Mouse (Mus musculus) liver, embryonic 12.5 days (tissue): ENCODE data around the gene Zc3h12c. TPM values are rescaled to one million over a fixed set of nuclear protein-coding genes. Genes with fewer than 3 reads are reported as not detected.

ENCODE experiments used
- ATAC-seq: fragments of 200-750 bp; cut with Nextera tagmentation; 2 replicates; pipeline ENCODE4 v1.8.0; 2017; ENCODE audit warnings: moderate number of reproducible peaks, mild to moderate bottlenecking, moderate library complexity
- H3K27ac ChIP-seq: fragments of 300-500 bp; sonication (generic); 2 replicates; pipeline ENCODE4 v1.5.1; 2016; ENCODE audit warnings: mild to moderate bottlenecking
- H3K27me3 ChIP-seq: fragments of 300-500 bp; sonication (generic); replicated peaks from 2 replicates; pipeline ENCODE4 v1.6.1; 2016; ENCODE audit warnings: mild to moderate bottlenecking, moderate library complexity
- H3K36me3 ChIP-seq: fragments of 300-500 bp; sonication (generic); 2 replicates; pipeline ENCODE4 v1.6.1; 2016; ENCODE audit warnings: mild to moderate bottlenecking, moderate library complexity
- H3K4me1 ChIP-seq: fragments of 300-500 bp; sonication (generic); 2 replicates; pipeline ENCODE4 v1.6.1; 2016
- H3K4me2 ChIP-seq: fragments of 300-500 bp; sonication (generic); 2 replicates; pipeline ENCODE4 v1.6.1; 2016; ENCODE audit warnings: mild to moderate bottlenecking, moderate library complexity
- H3K4me3 ChIP-seq: fragments of 300-500 bp; sonication (generic); 2 replicates; pipeline ENCODE4 v1.5.1; 2016; ENCODE audit warnings: mild to moderate bottlenecking, moderate library complexity
- H3K9ac ChIP-seq: fragments of 300-500 bp; sonication (generic); 2 replicates; pipeline ENCODE4 v1.6.1; 2016; ENCODE audit warnings: mild to moderate bottlenecking, moderate library complexity
- H3K9me3 ChIP-seq: fragments of 300-500 bp; sonication (generic); replicated peaks from 2 replicates; pipeline ENCODE4 v1.6.1; 2016; ENCODE audit warnings: mild to moderate bottlenecking, moderate library complexity
- WGBS: fragments of 180-500 bp; shearing (Covaris S2); methylation state at CpG from one replicate; pipeline ENCODE4 v1.1.7; 2016; ENCODE audit not compliant: insufficient replicate concordance; 5-methylcytosine and 5-hydroxymethylcytosine counted together
- polyA plus RNA-seq: library from polyadenylated mRNA; unstranded; fragments of >200 nt; fragmentation: Nextera tagmentation; extraction: Ambion mirVana; gene quantifications from 2 replicates; pipeline ENCODE4 v1.2.1, GENCODE M21; 2016

Gene Zc3h12c
- polyA plus RNA-seq, result 0.73 and 0.74 TPM in 2 replicates

DNA sequence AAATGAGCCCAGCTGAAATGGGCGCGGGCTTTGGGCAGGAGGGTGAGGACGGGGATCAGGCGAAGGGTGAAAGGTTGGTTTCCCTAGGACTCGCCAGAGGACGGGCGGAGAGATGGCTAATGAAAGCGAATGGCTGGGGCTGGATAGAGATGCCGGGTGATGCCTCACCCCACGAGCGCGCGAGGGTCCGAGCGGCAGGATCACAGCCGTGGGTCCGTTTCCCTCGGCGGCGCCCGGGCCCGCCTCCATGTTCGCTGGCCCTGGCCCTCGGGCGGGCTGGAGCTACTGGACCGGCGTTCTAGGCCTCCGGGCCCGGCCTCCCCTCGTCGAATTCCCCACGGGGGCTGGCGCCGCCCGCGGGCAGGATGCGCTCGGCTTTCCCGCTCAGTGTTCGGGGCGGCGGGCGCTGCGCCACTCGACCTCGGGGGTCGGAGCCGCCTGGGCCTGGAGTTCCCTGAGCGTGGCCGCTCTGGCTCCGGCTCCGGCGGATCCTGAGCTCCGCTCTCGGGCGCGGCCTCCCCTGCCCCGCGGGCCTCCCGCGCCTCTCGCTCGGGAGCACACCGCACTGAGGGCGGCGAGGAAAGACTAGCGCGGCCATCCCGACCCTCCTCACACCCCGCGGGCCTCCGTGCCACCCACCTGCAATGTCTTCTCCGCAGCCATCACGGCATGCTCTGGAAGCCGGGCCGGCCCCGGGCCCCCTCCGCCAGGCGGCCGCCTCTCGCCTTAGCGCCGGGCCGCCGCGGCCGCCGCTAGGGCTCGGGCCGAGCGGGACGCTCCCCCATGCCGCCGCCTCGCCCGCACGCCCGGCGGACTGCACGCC, at the start of gene Zc3h12c:
TSS of gene Zc3h12c (minus strand) at position 710 of the 823 bp plus-strand sequence.
- Histone ChIP-seq H3K9me3 (no peaks in the 10 kb centered on the region), H3K36me3 (no peaks in the 10 kb centered on the region), H3K4me1 (peaks cover 30% of the 10 kb centered on the region), H3K27ac (peak within 1 kb of the TSS; percentile 67), H3K4me2 (peak within 1 kb of the TSS; percentile 96), H3K9ac (peak within 1 kb of the TSS; percentile 78), H3K27me3 (peaks cover 45% of the 10 kb centered on the region), H3K4me3 (peak within 1 kb of the TSS; percentile 72)
- ATAC-seq, result peak; percentile 79
- under 1% methylated on average over 87 of the region's 100 CpGs for WGBS

DNA sequence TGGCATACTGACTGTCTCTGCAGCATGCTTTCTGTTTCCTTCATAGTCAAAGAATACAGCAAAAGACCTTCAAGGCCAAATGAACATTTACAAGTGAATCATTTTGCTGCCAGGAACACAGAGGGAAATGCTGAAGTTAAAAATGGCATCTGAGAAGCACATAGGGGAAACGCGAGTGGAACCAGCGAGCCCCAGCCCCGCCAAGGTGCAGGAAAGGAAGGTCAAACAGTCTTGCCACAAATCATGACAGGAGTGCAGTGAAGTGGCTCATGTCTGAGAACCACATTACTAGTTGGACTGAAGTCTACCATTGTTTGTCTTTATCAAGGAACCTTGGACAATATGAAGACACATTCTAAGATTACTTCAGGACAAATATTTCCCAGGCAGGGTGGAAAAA, 49.3 kb upstream of the Zc3h12c start:
- Histone ChIP-seq H3K9ac (no peak overlapping the region), H3K36me3 (no peaks in the 10 kb centered on the region), H3K27ac (no peak overlapping the region), H3K27me3 (no peaks in the 10 kb centered on the region), H3K4me3 (no peak overlapping the region), H3K4me1 (no peaks in the 10 kb centered on the region), H3K9me3 (no peaks in the 10 kb centered on the region), H3K4me2 (no peak overlapping the region)
- WGBS, result 19% methylated on average over 4 of the region's 4 CpGs
- no peak for ATAC-seq

- no peaks in the 10 kb centered on the region for H3K27me3 ChIP-seq
- H3K4me3 ChIP-seq, result no peak overlapping the region
- H3K9ac ChIP-seq, result no peak overlapping the region
- H3K27ac ChIP-seq, result no peak overlapping the region
- H3K4me1 ChIP-seq, result no peaks in the 10 kb centered on the region
- H3K4me2 ChIP-seq, result no peak overlapping the region
- H3K9me3 ChIP-seq, result no peaks in the 10 kb centered on the region
- 75% methylated on average over 3 of the region's 3 CpGs for WGBS
- ATAC-seq, result no peak
- H3K36me3 ChIP-seq, result no peaks in the 10 kb centered on the region
Measured at GRCm38 (mm10) chr9:52215291-52215690, 46.9 kb upstream of the Zc3h12c start.

GRCm38 (mm10) chr9:52212416-52212815, 44.0 kb upstream of the Zc3h12c start:
- ATAC-seq, result no peak
- Histone ChIP-seq H3K27me3 (no peaks in the 10 kb centered on the region), H3K27ac (no peak overlapping the region), H3K9me3 (no peaks in the 10 kb centered on the region), H3K4me2 (no peak overlapping the region), H3K4me3 (no peak overlapping the region), H3K4me1 (no peaks in the 10 kb centered on the region), H3K9ac (no peak overlapping the region), H3K36me3 (no peaks in the 10 kb centered on the region)
- WGBS, result 70% methylated on average over 6 of the region's 6 CpGs

GRCm38 (mm10) chr9:52208510-52209030, 40.2 kb upstream of the Zc3h12c start:
- H3K4me2 ChIP-seq, result no peak overlapping the region
- no peaks in the 10 kb centered on the region for H3K9me3 ChIP-seq
- H3K36me3 ChIP-seq, result no peaks in the 10 kb centered on the region
- WGBS, result 52% methylated on average over 3 of the region's 3 CpGs
- H3K27ac ChIP-seq, result no peak overlapping the region
- no peak overlapping the region for H3K9ac ChIP-seq
- no peaks in the 10 kb centered on the region for H3K27me3 ChIP-seq
- H3K4me3 ChIP-seq, result no peak overlapping the region
- no peak for ATAC-seq
- no peaks in the 10 kb centered on the region for H3K4me1 ChIP-seq

DNA sequence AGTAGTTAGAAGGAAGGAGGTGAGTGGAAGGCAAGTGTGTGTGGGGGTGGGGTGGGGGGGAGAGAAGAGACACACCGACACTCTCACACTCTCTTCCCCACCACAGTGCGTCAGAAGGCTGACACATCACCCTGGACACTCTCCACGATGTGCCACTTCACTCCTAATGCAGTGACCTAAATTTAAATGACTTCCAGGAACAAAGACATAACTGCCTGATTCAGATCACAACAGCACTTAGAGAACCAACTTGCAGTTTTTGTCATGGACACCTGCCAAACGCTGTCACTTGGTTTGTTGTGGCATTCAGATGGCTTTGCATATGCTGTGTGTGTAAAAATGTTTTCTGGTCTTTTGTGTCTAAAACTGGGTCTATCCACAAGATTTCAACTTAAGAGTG, 34.8 kb upstream of the Zc3h12c start:
- Histone ChIP-seq H3K27me3 (no peaks in the 10 kb centered on the region), H3K27ac (no peak overlapping the region), H3K9ac (no peak overlapping the region), H3K36me3 (no peaks in the 10 kb centered on the region), H3K4me2 (no peak overlapping the region), H3K9me3 (no peaks in the 10 kb centered on the region), H3K4me3 (no peak overlapping the region), H3K4me1 (no peaks in the 10 kb centered on the region)
- no peak for ATAC-seq
- whole genome bisulfite sequencing, result 82% methylated on average over 4 of the region's 4 CpGs

DNA sequence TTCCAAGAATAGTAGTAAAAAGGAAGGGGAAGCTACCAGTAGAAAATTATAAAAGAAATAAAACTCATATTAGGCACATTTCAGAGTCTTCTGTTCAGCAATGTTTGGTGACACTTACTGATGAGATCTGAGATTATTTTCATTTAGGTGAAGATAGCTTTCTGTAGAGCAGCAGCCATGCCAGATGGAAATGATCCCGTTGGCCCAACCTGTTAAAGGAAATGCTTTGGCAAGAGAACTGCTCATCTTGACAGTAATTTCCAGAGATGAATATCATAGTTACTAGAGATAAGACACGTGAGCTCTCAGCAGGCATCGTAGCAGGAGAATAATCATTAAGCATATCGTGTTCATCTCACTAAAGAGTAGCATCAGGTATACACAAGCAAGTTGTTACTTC, 31.9 kb upstream of the Zc3h12c start:
- WGBS, result 69% methylated on average over 4 of the region's 4 CpGs
- no peaks in the 10 kb centered on the region for H3K9me3 ChIP-seq
- no peaks in the 10 kb centered on the region for H3K27me3 ChIP-seq
- no peak overlapping the region for H3K9ac ChIP-seq
- no peaks in the 10 kb centered on the region for H3K4me1 ChIP-seq
- ATAC-seq, result no peak
- no peaks in the 10 kb centered on the region for H3K36me3 ChIP-seq
- H3K4me2 ChIP-seq, result no peak overlapping the region
- H3K4me3 ChIP-seq, result no peak overlapping the region
- H3K27ac ChIP-seq, result no peak overlapping the region

GRCm38 (mm10) chr9:52195853-52196252, 27.5 kb upstream of the Zc3h12c start:
- no peaks in the 10 kb centered on the region for H3K27me3 ChIP-seq
- ATAC-seq, result no peak
- H3K27ac ChIP-seq, result no peak overlapping the region
- WGBS, result 67% methylated on average over 3 of the region's 3 CpGs
- H3K36me3 ChIP-seq, result no peaks in the 10 kb centered on the region
- H3K4me1 ChIP-seq, result 0 out of 2 replicates have a peak, but pooled peaks cover 4% of the 10 kb centered on the region
- no peak overlapping the region for H3K4me3 ChIP-seq
- no peaks in the 10 kb centered on the region for H3K9me3 ChIP-seq
- no peak overlapping the region for H3K4me2 ChIP-seq
- H3K9ac ChIP-seq, result no peak overlapping the region

DNA sequence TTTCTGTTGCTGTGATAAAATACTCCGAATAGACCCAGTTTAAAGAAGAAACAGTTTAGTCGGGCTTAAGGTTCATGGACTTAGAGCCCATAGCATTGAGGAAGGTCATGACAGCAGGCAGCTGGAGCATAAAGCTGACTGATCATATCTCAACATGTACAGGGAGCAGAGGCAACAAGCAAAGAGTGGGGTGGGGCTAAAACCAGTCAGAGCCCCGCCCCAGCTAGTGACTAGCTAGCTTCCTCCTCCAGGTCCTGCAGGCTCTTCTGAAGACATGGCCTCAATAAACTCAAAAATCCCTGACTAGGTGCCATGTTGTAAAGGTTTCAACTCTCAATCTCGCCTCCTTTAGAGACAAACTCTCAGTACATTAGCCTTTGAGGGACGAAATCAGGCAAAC, 25.5 kb upstream of the Zc3h12c start:
- Histone ChIP-seq H3K27ac (no peak overlapping the region), H3K9me3 (no peaks in the 10 kb centered on the region), H3K9ac (no peak overlapping the region), H3K27me3 (no peaks in the 10 kb centered on the region), H3K4me1 (0 out of 2 replicates have a peak, but pooled peaks cover 4% of the 10 kb centered on the region), H3K4me2 (no peak overlapping the region), H3K4me3 (no peak overlapping the region), H3K36me3 (no peaks in the 10 kb centered on the region)
- WGBS, result 55% methylated on average over 5 of the region's 5 CpGs
- peak; percentile 86 for ATAC-seq

GRCm38 (mm10) chr9:52190907-52191306, 22.5 kb upstream of the Zc3h12c start:
- Histone ChIP-seq H3K9me3 (no peaks in the 10 kb centered on the region), H3K4me1 (0 out of 2 replicates have a peak, but pooled peaks cover 4% of the 10 kb centered on the region), H3K36me3 (no peaks in the 10 kb centered on the region), H3K9ac (no peak overlapping the region), H3K27me3 (no peaks in the 10 kb centered on the region), H3K4me2 (no peak overlapping the region), H3K27ac (no peak overlapping the region), H3K4me3 (no peak overlapping the region)
- no peak for ATAC-seq
- WGBS, result 78% methylated on average over 4 of the region's 4 CpGs

DNA sequence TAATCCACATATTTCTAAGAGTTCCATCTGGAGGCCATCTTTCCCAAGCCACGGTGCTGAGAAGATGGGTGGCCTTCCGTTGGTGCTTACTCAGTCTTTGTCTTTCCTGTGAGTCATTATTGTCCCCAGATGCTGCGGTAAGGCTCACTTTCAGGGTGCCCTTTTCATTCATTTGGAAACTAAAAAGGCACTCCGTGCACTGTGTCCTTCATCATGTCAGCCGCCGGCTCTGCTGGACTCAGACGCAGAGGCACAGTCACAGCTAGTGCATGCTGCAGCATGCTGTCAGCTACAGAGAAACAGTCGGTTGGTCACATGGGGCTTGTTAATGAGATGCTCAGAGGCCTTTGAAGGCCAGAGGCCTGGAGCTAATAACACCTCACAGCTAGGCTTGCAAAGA, 19.7 kb upstream of the Zc3h12c start:
- no peak overlapping the region for H3K4me2 ChIP-seq
- H3K36me3 ChIP-seq, result no peaks in the 10 kb centered on the region
- H3K4me3 ChIP-seq, result no peak overlapping the region
- H3K27me3 ChIP-seq, result 0 out of 2 replicates have a peak, but pooled peaks cover 4% of the 10 kb centered on the region
- no peak overlapping the region for H3K27ac ChIP-seq
- 65% methylated on average over 8 of the region's 8 CpGs for WGBS
- no peaks in the 10 kb centered on the region for H3K9me3 ChIP-seq
- H3K4me1 ChIP-seq, result no peaks in the 10 kb centered on the region
- H3K9ac ChIP-seq, result no peak overlapping the region
- no peak for ATAC-seq

DNA sequence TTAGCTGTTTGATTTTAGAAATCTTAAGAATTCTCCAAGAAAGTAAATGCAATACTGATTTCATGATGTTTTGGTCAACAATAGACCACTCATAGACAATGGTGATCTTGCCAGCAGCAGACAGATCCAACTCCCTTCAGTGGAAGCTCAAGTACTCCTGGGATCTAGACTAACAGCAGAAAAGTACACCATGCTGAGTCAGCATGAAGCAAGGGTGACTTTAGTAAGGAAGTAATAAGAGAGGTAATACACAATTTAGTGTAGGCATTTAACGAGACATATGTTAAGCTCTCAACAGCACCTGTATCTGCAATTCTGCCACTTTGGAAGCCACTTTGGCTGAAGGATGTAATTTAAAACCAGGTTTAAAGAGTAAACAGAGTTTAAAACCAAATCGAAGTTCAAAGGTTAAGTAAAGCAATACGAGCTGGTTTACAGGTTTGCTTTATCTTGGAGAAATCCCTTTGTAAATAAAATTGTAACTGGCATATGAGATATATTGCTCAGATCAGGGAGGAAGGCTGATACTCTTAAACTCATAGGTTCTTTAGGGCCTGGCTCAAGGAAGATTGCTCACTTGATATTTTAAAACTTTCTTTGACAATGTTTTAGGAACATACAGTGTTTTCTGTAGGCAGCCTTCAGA, 18.0 kb upstream of the Zc3h12c start:
- no peaks in the 10 kb centered on the region for H3K4me1 ChIP-seq
- H3K9me3 ChIP-seq, result no peaks in the 10 kb centered on the region
- 0 out of 2 replicates have a peak, but pooled peaks cover 4% of the 10 kb centered on the region for H3K27me3 ChIP-seq
- H3K9ac ChIP-seq, result no peak overlapping the region
- 69% methylated on average over 3 of the region's 3 CpGs for WGBS
- H3K36me3 ChIP-seq, result no peaks in the 10 kb centered on the region
- no peak for ATAC-seq
- no peak overlapping the region for H3K4me2 ChIP-seq
- no peak overlapping the region for H3K27ac ChIP-seq
- no peak overlapping the region for H3K4me3 ChIP-seq
